Mouse (Mus musculus): ENCODE measurements around the gene Slc44a4. TPM values are rescaled to one million over a fixed set of nuclear protein-coding genes. Genes with fewer than 3 reads are reported as not detected.
"Not testable (repeated sequence)": the region's sequence is repeated elsewhere in the genome, so short reads cannot be mapped to it uniquely, and the experiment has no call there.

Slc44a4 gene
- polyA plus RNA-seq, 1 experiment from 2014 or later = 0.11 TPM

GRCm38 (mm10) chr17:34950514-34951455, 36.5 kb downstream of the Slc44a4 start:
- peak; percentile 24 for DNase-seq (ENCODE audit: extremely low spot score, low spot score)
- Histone ChIP-seq H3K4me1 (peaks cover 11% of the 10 kb centered on the region), H3K36me3 (replicated peaks) (peaks cover 27% of the 10 kb centered on the region), H3K4me3 (peak overlapping the region; percentile 98), H3K27me3 (ENCODE audit: poor library complexity, severe bottlenecking) (peaks cover 13% of the 10 kb centered on the region), H3K27ac (peak overlapping the region; percentile 97), H3K9me3 (no peaks in the 10 kb centered on the region)
- WGBS = 34% methylated on average over 10 of the region's 10 CpGs

GRCm38 (mm10) chr17:34951636-34952377, 37.5 kb downstream of the Slc44a4 start:
- Histone ChIP-seq H3K27me3 (ENCODE audit: poor library complexity, severe bottlenecking) (peaks cover 23% of the 10 kb centered on the region), H3K36me3 (replicated peaks) (peaks cover 27% of the 10 kb centered on the region), H3K27ac (peak overlapping the region; percentile 97), H3K9me3 (no peaks in the 10 kb centered on the region), H3K4me3 (peak overlapping the region; percentile 98), H3K4me1 (peaks cover 11% of the 10 kb centered on the region)
- under 1% methylated on average over 29 of the region's 29 CpGs for WGBS
- DNase-seq (ENCODE audit: extremely low spot score, low spot score) = peak; percentile 23

GRCm38 (mm10) chr17:34952378-34953040, 38.2 kb downstream of the Slc44a4 start:
- DNase-seq (ENCODE audit: extremely low spot score, low spot score) = peak; percentile 88
- Histone ChIP-seq H3K27ac (peak overlapping the region; percentile 97), H3K27me3 (ENCODE audit: poor library complexity, severe bottlenecking) (peaks cover 30% of the 10 kb centered on the region), H3K9me3 (no peaks in the 10 kb centered on the region), H3K4me1 (peaks cover 11% of the 10 kb centered on the region), H3K36me3 (replicated peaks) (peaks cover 27% of the 10 kb centered on the region), H3K4me3 (peak overlapping the region; percentile 98)
- WGBS = under 1% methylated on average over 23 of the region's 23 CpGs

- Histone ChIP-seq H3K9me3 (no peaks in the 10 kb centered on the region), H3K27me3 (ENCODE audit: poor library complexity, severe bottlenecking) (peaks cover 34% of the 10 kb centered on the region), H3K4me3 (peak overlapping the region; percentile 98; the same call in 1 of the 2 replicates), H3K36me3 (replicated peaks) (peaks cover 27% of the 10 kb centered on the region), H3K4me1 (peaks cover 11% of the 10 kb centered on the region), H3K27ac (peak overlapping the region; percentile 97)
- 91% methylated on average over 3 of the region's 3 CpGs for WGBS
- no peak for DNase-seq (ENCODE audit: extremely low spot score, low spot score)
Measured at GRCm38 (mm10) chr17:34953258-34953657, 39.0 kb downstream of the Slc44a4 start.

- Histone ChIP-seq H3K9me3 (no peaks in the 10 kb centered on the region), H3K27ac (no peak overlapping the region), H3K4me1 (peaks cover 11% of the 10 kb centered on the region), H3K27me3 (ENCODE audit: poor library complexity, severe bottlenecking) (peaks cover 34% of the 10 kb centered on the region), H3K4me3 (no peak overlapping the region), H3K36me3 (replicated peaks) (peaks cover 27% of the 10 kb centered on the region)
- DNase-seq (ENCODE audit: extremely low spot score, low spot score) = no peak
- 94% methylated on average over 4 of the region's 4 CpGs for WGBS
Measured at GRCm38 (mm10) chr17:34953904-34954303, 39.6 kb downstream of the Slc44a4 start.

GRCm38 (mm10) chr17:34954831-34955230, 40.6 kb downstream of the Slc44a4 start:
- H3K36me3 ChIP-seq (replicated peaks) = peaks cover 21% of the 10 kb centered on the region
- H3K9me3 ChIP-seq = no peaks in the 10 kb centered on the region
- H3K27ac ChIP-seq = no peak overlapping the region
- peaks cover 16% of the 10 kb centered on the region for H3K4me1 ChIP-seq
- peaks cover 34% of the 10 kb centered on the region for H3K27me3 ChIP-seq (ENCODE audit: poor library complexity, severe bottlenecking)
- no peak overlapping the region for H3K4me3 ChIP-seq
- 64% methylated on average over 4 of the region's 4 CpGs for WGBS
- no peak for DNase-seq (ENCODE audit: extremely low spot score, low spot score)

GRCm38 (mm10) chr17:34955884-34956283, 41.6 kb downstream of the Slc44a4 start:
- peaks cover 42% of the 10 kb centered on the region for H3K27me3 ChIP-seq (ENCODE audit: poor library complexity, severe bottlenecking)
- no peak overlapping the region for H3K4me3 ChIP-seq
- WGBS = 84% methylated on average over 3 of the region's 3 CpGs
- DNase-seq (ENCODE audit: extremely low spot score, low spot score) = no peak
- H3K9me3 ChIP-seq = no peaks in the 10 kb centered on the region
- H3K27ac ChIP-seq = no peak overlapping the region
- H3K36me3 ChIP-seq (replicated peaks) = peaks cover 11% of the 10 kb centered on the region
- peaks cover 15% of the 10 kb centered on the region for H3K4me1 ChIP-seq

GRCm38 (mm10) chr17:34956340-34956739, 42.1 kb downstream of the Slc44a4 start:
- H3K27me3 ChIP-seq (ENCODE audit: poor library complexity, severe bottlenecking) = peaks cover 47% of the 10 kb centered on the region
- no peaks in the 10 kb centered on the region for H3K9me3 ChIP-seq
- no peak for DNase-seq (ENCODE audit: extremely low spot score, low spot score)
- 51% methylated on average over 1 of the region's 1 CpGs for WGBS
- H3K27ac ChIP-seq = no peak overlapping the region
- H3K36me3 ChIP-seq (replicated peaks) = peaks cover 6% of the 10 kb centered on the region
- H3K4me3 ChIP-seq = no peak overlapping the region
- peaks cover 12% of the 10 kb centered on the region for H3K4me1 ChIP-seq

GRCm38 (mm10) chr17:34957291-34957690, 43.0 kb downstream of the Slc44a4 start:
- peaks cover 56% of the 10 kb centered on the region for H3K27me3 ChIP-seq (ENCODE audit: poor library complexity, severe bottlenecking)

GRCm38 (mm10) chr17:34957966-34958365, 43.7 kb downstream of the Slc44a4 start:
- DNase-seq (ENCODE audit: extremely low spot score, low spot score) = not testable (repeated sequence)

More at GRCm38 (mm10) chr17:34957291-34957690, 43.0 kb downstream of the Slc44a4 start:
- H3K9me3 ChIP-seq; H3K4me3 ChIP-seq; H3K27ac ChIP-seq; H3K36me3 ChIP-seq (replicated peaks); DNase-seq (ENCODE audit: extremely low spot score, low spot score): not testable (repeated sequence)
- WGBS = 28% methylated on average over 39 of the region's 40 CpGs
- peaks cover 12% of the 10 kb centered on the region for H3K4me1 ChIP-seq

GRCm38 (mm10) chr17:34958734-34959129, 44.5 kb downstream of the Slc44a4 start:
- peaks cover 12% of the 10 kb centered on the region for H3K4me1 ChIP-seq
- WGBS = under 1% methylated on average over 35 of the region's 47 CpGs
- 0 out of 2 replicates have a peak overlapping the region, but pooled peaks have one; percentile 92 for H3K27ac ChIP-seq
- not testable (repeated sequence) for DNase-seq (ENCODE audit: extremely low spot score, low spot score); H3K36me3 ChIP-seq (replicated peaks); H3K9me3 ChIP-seq
- H3K27me3 ChIP-seq (ENCODE audit: poor library complexity, severe bottlenecking) = peaks cover 63% of the 10 kb centered on the region
- peak overlapping the region; percentile 62 for H3K4me3 ChIP-seq

More at GRCm38 (mm10) chr17:34957966-34958365, 43.7 kb downstream of the Slc44a4 start:
- not testable (repeated sequence) for H3K9me3 ChIP-seq; H3K36me3 ChIP-seq (replicated peaks); H3K4me3 ChIP-seq; H3K27ac ChIP-seq
- whole genome bisulfite sequencing = 36% methylated on average over 26 of the region's 40 CpGs
- H3K4me1 ChIP-seq = peaks cover 12% of the 10 kb centered on the region
- H3K27me3 ChIP-seq (ENCODE audit: poor library complexity, severe bottlenecking) = peaks cover 63% of the 10 kb centered on the region

GRCm38 (mm10) chr17:34959130-34959778, 45.0 kb downstream of the Slc44a4 start, which contains the start of gene Hspa1b:
TSS of gene Hspa1b (minus strand) at chr17:34959238.
- Histone ChIP-seq H3K4me1 (peaks cover 12% of the 10 kb centered on the region), H3K27me3 (ENCODE audit: poor library complexity, severe bottlenecking) (peaks cover 66% of the 10 kb centered on the region), H3K27ac (peak within 1 kb of the TSS; percentile 92), H3K4me3 (peak within 1 kb of the TSS; percentile 62)
- H3K36me3 ChIP-seq (replicated peaks); H3K9me3 ChIP-seq: not testable (repeated sequence)
- under 1% methylated on average over 32 of the region's 32 CpGs for WGBS
- DNase-seq (ENCODE audit: extremely low spot score, low spot score) = peak; percentile 80

Measured in forebrain, embryonic 10.5 days (tissue).